Mouse (Mus musculus) brain, embryonic 14.5 days (tissue): ENCODE data around the gene Gm28372.

ENCODE experiments used
- CTCF ChIP-seq: fragments of 200-500 bp; IDR thresholded peaks from 2 replicates; pipeline ENCODE4 v1.5.1; 2012; ENCODE audit warnings: inconsistent platforms, mild to moderate bottlenecking, moderate library complexity, borderline replicate concordance; ENCODE audit not compliant: insufficient read depth, insufficient read length; ENCODE audit errors: extremely low read depth
- POLR2A ChIP-seq: fragments of 200-500 bp; IDR thresholded peaks from 2 replicates; pipeline ENCODE4 v1.6.1; 2012; ENCODE audit warnings: mild to moderate bottlenecking, inconsistent platforms, borderline replicate concordance; ENCODE audit not compliant: poor library complexity, insufficient read depth, insufficient read length, severe bottlenecking; ENCODE audit errors: extremely low read depth

- no peak for TF ChIP-seq POLR2A
- no peak for TF ChIP-seq CTCF
Observed at GRCm38 (mm10) chr2:130395696-130396095, 9.3 kb upstream of the Gm28372 start.
